Mouse (Mus musculus): Measurements from ENCODE around the gene Cntnap5b.
"Not testable (repeated sequence)": the region's sequence is repeated elsewhere in the genome, so short reads cannot be mapped to it uniquely, and the experiment has no call there.

The Cntnap5b gene

GRCm38 (mm10) chr1:99772614-99773013, at the start of gene Cntnap5b:
Cntnap5b (plus strand) TSS chr1:99772765.
- DNase-seq (ENCODE audit: low spot score) = no peak

- no peak for DNase-seq (ENCODE audit: low spot score)
These were observed 12.6 kb upstream of the Cntnap5b start for GRCm38 (mm10) chr1:99759996-99760395.

GRCm38 (mm10) chr1:99772183-99772582, 382 bp upstream of the Cntnap5b start:
- no peak for DNase-seq (ENCODE audit: low spot score)

GRCm38 (mm10) chr1:99774144-99774543, 1.6 kb downstream of the Cntnap5b start:
- DNase-seq (ENCODE audit: low spot score) = no peak

- DNase-seq (ENCODE audit: low spot score) = peak; percentile 9
These were observed 41.0 kb downstream of the Cntnap5b start for GRCm38 (mm10) chr1:99813334-99814110.

GRCm38 (mm10) chr1:99872344-99872743, 99.8 kb downstream of the Cntnap5b start:
- DNase-seq (ENCODE audit: low spot score) = no peak

- no peak for DNase-seq (ENCODE audit: low spot score)
These were observed 135.2 kb downstream of the Cntnap5b start for GRCm38 (mm10) chr1:99907774-99908173.

GRCm38 (mm10) chr1:99943515-99943914, 170.9 kb downstream of the Cntnap5b start:
- DNase-seq (ENCODE audit: low spot score) = no peak

GRCm38 (mm10) chr1:99959428-99959987, 186.9 kb downstream of the Cntnap5b start:
- no peak for DNase-seq (ENCODE audit: low spot score)

- DNase-seq (ENCODE audit: low spot score) = no peak
These were observed 194.9 kb downstream of the Cntnap5b start for GRCm38 (mm10) chr1:99967300-99968089.

- no peak for DNase-seq (ENCODE audit: low spot score)
These were observed 197.9 kb downstream of the Cntnap5b start for GRCm38 (mm10) chr1:99970184-99971086.

GRCm38 (mm10) chr1:100001226-100001625, 228.7 kb downstream of the Cntnap5b start:
- not testable (repeated sequence) for DNase-seq (ENCODE audit: low spot score)

GRCm38 (mm10) chr1:100006021-100006745, 233.6 kb downstream of the Cntnap5b start:
- DNase-seq (ENCODE audit: low spot score) = no peak

- DNase-seq (ENCODE audit: low spot score) = no peak
These were observed 269.2 kb downstream of the Cntnap5b start for GRCm38 (mm10) chr1:100041808-100042207.

- DNase-seq (ENCODE audit: low spot score) = no peak
These were observed 307.2 kb downstream of the Cntnap5b start for GRCm38 (mm10) chr1:100079812-100080211.

- no peak for DNase-seq (ENCODE audit: low spot score)
These were observed 328.0 kb downstream of the Cntnap5b start for GRCm38 (mm10) chr1:100100516-100100915.

GRCm38 (mm10) chr1:100101017-100101416, 328.5 kb downstream of the Cntnap5b start:
- DNase-seq (ENCODE audit: low spot score) = no peak

- no peak for DNase-seq (ENCODE audit: low spot score)
These were observed 331.8 kb downstream of the Cntnap5b start for GRCm38 (mm10) chr1:100104343-100104742.

- no peak for DNase-seq (ENCODE audit: low spot score)
These were observed 349.9 kb downstream of the Cntnap5b start for GRCm38 (mm10) chr1:100122410-100122935.

- no peak for DNase-seq (ENCODE audit: low spot score)
These were observed 391.2 kb downstream of the Cntnap5b start for GRCm38 (mm10) chr1:100163588-100164357.
